Mouse (Mus musculus) midbrain, embryonic 12.5 days (tissue): Measurements from ENCODE around the gene Zfp513. TPM values are rescaled to one million over a fixed set of nuclear protein-coding genes. Genes with fewer than 3 reads are reported as not detected.
"Not testable (repeated sequence)": the region's sequence is repeated elsewhere in the genome, so short reads cannot be mapped to it uniquely, and the experiment has no call there.

Source experiments
- ATAC-seq: fragments of 200-750 bp; cut with Nextera tagmentation; 2 replicates; pipeline ENCODE4 v1.8.0; 2017; ENCODE audit warnings: low read depth, moderate TSS enrichment, moderate library complexity; ENCODE audit not compliant: low FRiP score
- H3K27ac ChIP-seq: fragments of 300-500 bp; sonication (generic); replicated peaks from 2 replicates; pipeline ENCODE4 v1.5.1; 2016; ENCODE audit warnings: mild to moderate bottlenecking
- H3K27me3 ChIP-seq: fragments of 300-500 bp; sonication (generic); 2 replicates; pipeline ENCODE4 v1.6.1; 2016; ENCODE audit warnings: mild to moderate bottlenecking
- H3K36me3 ChIP-seq: fragments of 300-500 bp; sonication (generic); 2 replicates; pipeline ENCODE4 v1.6.1; 2016
- H3K4me1 ChIP-seq: fragments of 300-500 bp; sonication (generic); 2 replicates; pipeline ENCODE4 v1.6.1; 2016
- H3K4me2 ChIP-seq: fragments of 300-500 bp; sonication (generic); replicated peaks from 2 replicates; pipeline ENCODE4 v1.6.1; 2016; ENCODE audit warnings: mild to moderate bottlenecking, moderate library complexity
- H3K4me3 ChIP-seq: fragments of 300-500 bp; sonication (generic); 2 replicates; pipeline ENCODE4 v1.5.1; 2016; ENCODE audit warnings: mild to moderate bottlenecking
- H3K9ac ChIP-seq: fragments of 300-500 bp; sonication (generic); replicated peaks from 2 replicates; pipeline ENCODE4 v1.6.1; 2016; ENCODE audit warnings: mild to moderate bottlenecking, moderate library complexity
- H3K9me3 ChIP-seq: fragments of 300-500 bp; sonication (generic); 2 replicates; pipeline ENCODE4 v1.6.1; 2016; ENCODE audit warnings: mild to moderate bottlenecking
- WGBS: fragments of 180-500 bp; shearing (Covaris S2); methylation state at CpG from one replicate; pipeline ENCODE4 v1.1.7; 2016; 5-methylcytosine and 5-hydroxymethylcytosine counted together
- polyA plus RNA-seq: library from polyadenylated mRNA; unstranded; fragments of >200 nt; fragmentation: Nextera tagmentation; extraction: Ambion mirVana; gene quantifications from 2 replicates; pipeline ENCODE4 v1.2.1, GENCODE M21; 2016

Gene Zfp513
- polyA plus RNA-seq, 1 experiment from 2014 or later = 22.0 TPM

DNA sequence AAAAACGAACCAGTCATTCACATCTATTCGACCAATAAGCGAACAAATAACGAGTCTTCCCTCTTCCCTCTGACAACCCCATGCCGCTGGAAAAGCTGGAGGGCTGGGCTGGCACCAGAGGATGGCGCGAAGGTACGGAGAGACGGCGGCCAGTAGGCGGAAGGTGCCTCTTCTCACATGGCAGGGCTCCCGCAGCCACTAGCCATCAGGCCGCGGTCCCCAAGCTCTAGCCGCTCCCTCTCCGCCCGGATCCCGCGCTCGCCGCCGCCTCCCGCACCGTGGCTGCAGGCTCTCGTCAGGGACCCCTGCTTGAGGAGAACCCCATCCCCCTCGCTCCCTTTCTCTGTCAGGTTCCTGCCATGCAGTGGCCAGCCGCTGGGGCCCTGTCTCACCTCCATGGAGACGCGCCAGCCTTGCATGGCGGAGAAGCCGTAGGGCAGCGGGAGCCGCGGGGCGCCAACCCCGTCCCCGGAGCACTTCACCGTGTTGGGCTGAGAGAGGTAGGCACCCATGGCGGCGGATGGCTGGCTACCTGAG, 17.9 kb upstream of the Zfp513 start:
- H3K27ac ChIP-seq = peak overlapping the region; percentile 95
- peak overlapping the region; percentile 83 for H3K4me2 ChIP-seq
- H3K27me3 ChIP-seq = no peaks in the 10 kb centered on the region
- peak overlapping the region; percentile 97 for H3K4me3 ChIP-seq
- under 1% methylated on average over 40 of the region's 40 CpGs for WGBS
- no peaks in the 10 kb centered on the region for H3K9me3 ChIP-seq
- H3K4me1 ChIP-seq = peaks cover 16% of the 10 kb centered on the region
- no peaks in the 10 kb centered on the region for H3K36me3 ChIP-seq
- peak overlapping the region; percentile 92 for H3K9ac ChIP-seq
- ATAC-seq = no peak; the same call in none of the 2 replicates

DNA sequence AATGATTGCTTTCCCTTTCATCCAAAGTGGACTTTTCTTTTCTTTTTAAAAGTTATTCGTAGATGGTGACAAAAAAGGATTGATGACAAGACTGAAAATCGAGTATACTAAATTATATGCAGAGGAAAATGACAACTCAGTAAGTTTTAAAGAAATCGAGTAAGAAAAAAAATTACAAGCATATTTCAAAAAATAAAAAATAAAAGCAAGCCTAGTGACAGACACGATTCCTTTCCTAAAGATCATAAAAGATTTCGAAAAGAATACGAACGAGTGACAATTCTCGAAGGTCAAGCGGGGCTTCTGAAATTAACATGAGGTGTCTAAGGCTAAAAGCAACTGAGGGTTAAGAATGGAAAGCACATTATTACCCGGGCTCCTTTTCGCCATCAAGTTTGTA, 17.4 kb upstream of the Zfp513 start:
- no peak for ATAC-seq
- Histone ChIP-seq H3K4me3 (peak overlapping the region; percentile 97), H3K36me3 (no peaks in the 10 kb centered on the region), H3K4me1 (peaks cover 16% of the 10 kb centered on the region), H3K9ac (peak overlapping the region; percentile 92), H3K27ac (peak overlapping the region; percentile 95), H3K4me2 (peak overlapping the region; percentile 83), H3K27me3 (no peaks in the 10 kb centered on the region), H3K9me3 (no peaks in the 10 kb centered on the region)
- 2% methylated on average over 11 of the region's 11 CpGs for WGBS

DNA sequence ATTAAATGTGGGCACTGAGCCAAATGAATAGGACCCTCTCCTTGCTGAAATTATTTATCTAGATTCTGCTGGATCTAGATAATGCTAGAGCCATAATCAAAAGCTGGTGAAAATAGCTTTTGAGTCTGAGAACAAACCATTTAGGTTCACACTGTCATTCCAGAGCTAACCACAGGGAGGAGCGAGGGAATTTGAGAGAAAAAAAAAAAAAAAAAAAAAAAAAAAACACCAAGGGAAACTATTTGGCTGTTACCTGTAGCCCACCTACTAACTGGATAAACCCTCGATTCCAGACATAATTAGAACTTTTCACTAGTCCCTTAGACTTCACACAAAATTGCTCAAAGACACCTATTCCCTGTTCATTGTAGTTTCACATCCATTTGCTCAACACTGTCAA, 17.0 kb upstream of the Zfp513 start:
- Histone ChIP-seq H3K27ac (no peak overlapping the region), H3K4me1 (peaks cover 16% of the 10 kb centered on the region), H3K9me3 (no peaks in the 10 kb centered on the region), H3K9ac (no peak overlapping the region), H3K36me3 (no peaks in the 10 kb centered on the region), H3K4me3 (peak overlapping the region; percentile 97), H3K4me2 (peak overlapping the region; percentile 83), H3K27me3 (no peaks in the 10 kb centered on the region)
- WGBS = 2% methylated on average over 2 of the region's 2 CpGs
- no peak for ATAC-seq

DNA sequence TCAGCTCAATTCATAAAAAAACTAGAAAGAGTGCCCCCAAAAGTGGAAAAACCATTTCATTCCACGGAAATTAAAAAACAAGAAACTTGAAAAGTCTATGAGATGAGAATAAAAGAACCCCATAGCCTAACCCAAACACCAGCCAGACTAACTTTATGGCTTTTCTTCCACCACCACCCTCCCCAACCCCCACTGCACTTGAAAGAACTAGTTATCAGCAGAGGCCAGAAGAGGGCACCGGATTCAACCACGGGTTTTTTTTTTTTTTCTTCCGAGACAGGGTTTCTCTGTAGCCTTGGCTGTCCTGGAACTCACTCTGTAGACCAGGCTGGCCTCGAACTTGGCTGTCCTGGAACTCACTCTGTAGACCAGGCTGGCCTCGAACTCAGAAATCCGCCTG, 16.2 kb upstream of the Zfp513 start:
- no peaks in the 10 kb centered on the region for H3K9me3 ChIP-seq
- H3K9ac ChIP-seq = no peak overlapping the region
- H3K27me3 ChIP-seq = no peaks in the 10 kb centered on the region
- peaks cover 16% of the 10 kb centered on the region for H3K4me1 ChIP-seq
- no peak overlapping the region for H3K4me3 ChIP-seq
- no peak overlapping the region for H3K27ac ChIP-seq
- H3K4me2 ChIP-seq = no peak overlapping the region
- H3K36me3 ChIP-seq = no peaks in the 10 kb centered on the region
- ATAC-seq = no peak
- WGBS = 72% methylated on average over 7 of the region's 7 CpGs

DNA sequence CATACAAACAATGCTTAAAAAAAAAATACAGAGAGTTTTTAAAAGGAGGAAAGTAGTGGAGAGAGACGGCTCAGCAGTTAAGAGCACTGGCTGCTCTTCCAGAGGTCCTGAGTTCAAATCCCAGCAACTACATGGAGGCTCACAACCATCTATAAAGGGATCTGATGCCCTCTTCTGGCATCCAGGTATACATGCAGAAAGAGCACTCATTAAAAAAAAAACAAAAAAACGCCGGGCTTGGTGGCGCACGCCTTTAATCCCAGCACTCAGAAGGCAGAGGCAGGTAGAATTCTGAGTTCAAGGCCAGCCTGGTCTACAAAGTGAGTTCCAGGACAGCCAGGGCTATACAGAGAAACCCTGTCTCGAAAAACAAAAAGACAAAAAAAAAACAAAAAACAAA, 14.5 kb upstream of the Zfp513 start:
- not testable (repeated sequence) for H3K4me3 ChIP-seq, H3K36me3 ChIP-seq, H3K9ac ChIP-seq, H3K4me2 ChIP-seq, ATAC-seq, H3K27me3 ChIP-seq, H3K9me3 ChIP-seq, H3K27ac ChIP-seq
- WGBS = 95% methylated on average over 6 of the region's 6 CpGs
- H3K4me1 ChIP-seq = peaks cover 14% of the 10 kb centered on the region

DNA sequence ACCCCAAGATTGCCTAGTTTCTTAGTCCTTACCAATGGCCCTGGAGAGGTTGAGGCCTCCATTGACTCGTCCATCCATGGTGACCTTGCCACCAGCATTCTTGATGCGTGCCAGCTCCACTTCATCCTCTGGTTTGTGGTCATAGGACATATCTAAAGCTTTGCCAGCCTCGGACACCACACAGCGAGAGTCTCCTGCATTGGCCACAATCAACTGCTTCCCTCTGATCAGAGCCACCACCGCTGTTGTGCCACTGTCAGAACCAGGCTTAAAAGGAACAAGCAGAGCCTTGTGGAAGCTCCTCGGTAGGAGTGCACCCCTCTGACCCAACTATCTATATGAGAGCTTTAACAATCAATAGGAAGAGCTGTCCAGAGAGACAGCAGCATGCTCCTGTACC, 2.3 kb upstream of the Zfp513 start:
- Histone ChIP-seq H3K9ac (no peak overlapping the region), H3K4me1 (peaks cover 20% of the 10 kb centered on the region), H3K4me2 (no peak overlapping the region), H3K36me3 (peaks cover 67% of the 10 kb centered on the region), H3K9me3 (peaks cover 5% of the 10 kb centered on the region), H3K27me3 (no peaks in the 10 kb centered on the region), H3K27ac (no peak overlapping the region), H3K4me3 (no peak overlapping the region)
- no peak for ATAC-seq
- WGBS = 96% methylated on average over 6 of the region's 6 CpGs

DNA sequence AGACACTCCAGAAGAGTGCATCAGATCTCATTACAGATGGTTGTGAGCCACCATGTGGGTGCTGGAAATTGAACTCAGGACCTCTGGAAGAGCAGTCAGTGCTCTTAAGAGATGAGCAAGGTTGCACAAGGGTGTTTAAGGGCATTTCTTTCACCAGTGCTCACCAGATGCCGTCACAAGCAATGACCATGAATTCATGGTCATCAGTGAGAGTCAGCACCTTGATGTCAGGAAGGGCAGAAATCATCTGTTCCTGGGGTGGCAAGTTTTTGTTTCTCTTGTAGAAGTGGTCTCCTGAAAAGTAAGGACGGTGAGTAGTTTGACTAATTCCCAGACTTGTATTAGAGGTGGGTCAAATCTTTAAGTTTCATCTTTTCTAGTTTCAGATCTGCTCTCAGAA, 1.8 kb upstream of the Zfp513 start:
- Histone ChIP-seq H3K27me3 (no peaks in the 10 kb centered on the region), H3K36me3 (peaks cover 73% of the 10 kb centered on the region), H3K27ac (no peak overlapping the region), H3K9ac (no peak overlapping the region), H3K4me3 (no peak overlapping the region), H3K9me3 (peaks cover 5% of the 10 kb centered on the region), H3K4me2 (no peak overlapping the region), H3K4me1 (peaks cover 20% of the 10 kb centered on the region)
- 90% methylated on average over 2 of the region's 2 CpGs for WGBS
- no peak for ATAC-seq

DNA sequence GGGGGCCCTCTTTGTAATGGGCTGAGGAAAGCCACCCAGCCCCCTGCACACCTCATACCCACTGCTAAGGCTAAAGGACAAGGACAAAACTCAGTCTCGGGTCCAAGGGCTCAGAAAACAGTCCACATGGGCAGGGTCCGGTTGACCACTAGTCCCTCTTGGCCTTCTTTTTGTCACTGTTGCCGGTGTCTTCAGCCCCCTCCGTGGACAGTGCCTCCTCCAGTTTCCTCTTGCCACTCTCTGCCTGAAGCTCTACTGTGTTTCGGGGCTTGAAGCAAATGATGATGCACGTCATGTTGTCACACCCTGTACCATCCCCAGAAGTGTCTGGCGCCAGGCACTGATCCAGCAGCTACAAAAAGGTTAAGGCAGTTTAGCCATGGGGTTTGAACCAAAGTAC, 830 bp upstream of the Zfp513 start:
- H3K4me1 ChIP-seq = peaks cover 20% of the 10 kb centered on the region
- peak overlapping the region; percentile 73 for H3K4me3 ChIP-seq
- peaks cover 5% of the 10 kb centered on the region for H3K9me3 ChIP-seq
- no peaks in the 10 kb centered on the region for H3K27me3 ChIP-seq
- H3K4me2 ChIP-seq = peak overlapping the region; percentile 85
- peaks cover 77% of the 10 kb centered on the region for H3K36me3 ChIP-seq
- H3K27ac ChIP-seq = peak overlapping the region; percentile 80
- no peak for ATAC-seq
- peak overlapping the region; percentile 52 for H3K9ac ChIP-seq
- 89% methylated on average over 7 of the region's 7 CpGs for WGBS

DNA sequence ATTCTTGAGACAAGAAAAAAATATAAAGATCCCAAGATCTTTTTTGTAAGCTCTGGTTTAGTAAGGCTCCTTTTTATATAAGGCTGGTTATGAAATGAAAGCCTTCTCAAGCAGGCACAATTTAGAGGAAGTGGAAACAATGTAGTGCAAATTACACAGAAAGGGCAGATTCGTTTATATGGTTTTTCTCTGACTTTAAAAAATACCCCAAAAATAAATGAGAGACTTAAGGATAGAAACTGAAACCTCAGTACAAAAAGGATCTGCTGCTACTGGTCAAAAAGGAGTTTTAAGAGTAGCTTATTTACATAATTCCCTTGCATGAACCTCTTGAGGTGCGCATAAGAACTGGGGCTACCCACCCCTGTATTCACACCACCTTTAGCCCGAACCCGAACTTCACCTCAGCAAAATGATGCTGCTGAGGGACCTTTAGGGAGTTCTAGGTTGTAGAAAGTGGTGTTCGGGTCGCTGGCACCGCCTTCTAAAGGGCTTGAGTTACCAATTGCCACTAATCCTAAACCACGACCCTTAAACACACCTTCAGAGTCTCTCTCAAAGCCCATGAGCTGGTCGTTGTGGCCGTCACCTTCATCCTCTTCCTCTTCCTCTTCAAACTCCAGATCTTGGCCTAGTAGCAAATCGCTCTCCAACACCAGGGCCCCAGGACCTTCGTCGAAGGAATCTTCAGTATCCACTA, 911 bp downstream of the Zfp513 start:
- H3K9ac ChIP-seq = peak overlapping the region; percentile 83
- H3K9me3 ChIP-seq = peaks cover 5% of the 10 kb centered on the region
- peak overlapping the region; percentile 83 for H3K27ac ChIP-seq
- WGBS = 19% methylated on average over 13 of the region's 13 CpGs
- no peak for ATAC-seq
- peaks cover 79% of the 10 kb centered on the region for H3K36me3 ChIP-seq
- peak overlapping the region; percentile 85 for H3K4me2 ChIP-seq
- H3K27me3 ChIP-seq = no peaks in the 10 kb centered on the region
- peak overlapping the region; percentile 73 for H3K4me3 ChIP-seq
- H3K4me1 ChIP-seq = peaks cover 20% of the 10 kb centered on the region

DNA sequence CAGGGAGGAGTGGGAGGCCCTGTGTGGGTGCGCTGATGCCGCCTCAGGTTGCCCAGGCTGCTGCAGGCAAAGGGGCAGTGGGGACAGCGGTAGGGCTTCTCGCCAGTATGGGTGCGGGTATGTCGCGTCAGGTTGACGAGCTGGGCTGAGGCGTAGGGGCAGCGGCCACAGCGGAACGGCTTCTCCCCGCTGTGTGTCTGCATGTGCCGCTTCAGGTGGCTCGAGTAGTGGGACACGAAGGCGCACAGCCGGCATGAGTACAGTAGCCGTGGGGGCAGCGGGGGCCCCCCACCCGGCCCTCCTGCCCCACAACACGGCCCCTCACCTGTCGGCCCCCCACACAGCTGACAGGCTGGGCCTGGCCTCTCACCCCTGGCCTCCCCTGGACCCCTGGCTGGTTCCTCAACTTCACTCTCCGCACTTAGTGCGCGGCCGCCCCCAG, 1.8 kb downstream of the Zfp513 start:
- WGBS = 92% methylated on average over 27 of the region's 27 CpGs
- Histone ChIP-seq H3K4me3 (peak overlapping the region; percentile 5; the same call in 1 of the 2 replicates), H3K9me3 (peaks cover 5% of the 10 kb centered on the region), H3K4me2 (peak overlapping the region; percentile 85), H3K4me1 (peaks cover 20% of the 10 kb centered on the region), H3K27ac (no peak overlapping the region), H3K9ac (no peak overlapping the region), H3K27me3 (no peaks in the 10 kb centered on the region), H3K36me3 (peaks cover 81% of the 10 kb centered on the region)
- no peak for ATAC-seq

DNA sequence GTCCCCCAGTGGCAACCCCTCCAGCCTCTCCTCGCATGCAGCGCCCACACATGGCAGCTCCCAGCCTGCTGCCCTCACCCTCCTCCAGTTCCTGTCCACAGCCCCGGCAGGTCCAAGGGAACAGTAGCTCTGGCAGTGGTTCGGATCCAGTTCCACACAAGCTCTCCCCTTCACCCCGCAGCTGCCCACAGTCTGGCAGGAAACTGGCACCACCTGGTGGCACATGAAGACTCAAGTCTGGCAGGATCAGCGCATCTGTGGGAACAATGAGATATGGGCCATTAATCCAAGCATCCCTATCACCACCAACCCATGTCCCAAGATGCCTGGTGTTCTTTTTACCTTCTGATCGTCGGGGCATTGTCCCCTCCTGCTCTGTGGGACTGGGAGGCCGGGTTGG, 2.2 kb downstream of the Zfp513 start:
- Histone ChIP-seq H3K9ac (no peak overlapping the region), H3K27me3 (no peaks in the 10 kb centered on the region), H3K27ac (no peak overlapping the region), H3K9me3 (peaks cover 5% of the 10 kb centered on the region), H3K36me3 (peaks cover 82% of the 10 kb centered on the region), H3K4me1 (peaks cover 20% of the 10 kb centered on the region), H3K4me2 (0 out of 2 replicates have a peak overlapping the region, but pooled peaks have one; percentile 85), H3K4me3 (peak overlapping the region; percentile 5; the same call in 1 of the 2 replicates)
- WGBS = 89% methylated on average over 9 of the region's 9 CpGs
- no peak for ATAC-seq

DNA sequence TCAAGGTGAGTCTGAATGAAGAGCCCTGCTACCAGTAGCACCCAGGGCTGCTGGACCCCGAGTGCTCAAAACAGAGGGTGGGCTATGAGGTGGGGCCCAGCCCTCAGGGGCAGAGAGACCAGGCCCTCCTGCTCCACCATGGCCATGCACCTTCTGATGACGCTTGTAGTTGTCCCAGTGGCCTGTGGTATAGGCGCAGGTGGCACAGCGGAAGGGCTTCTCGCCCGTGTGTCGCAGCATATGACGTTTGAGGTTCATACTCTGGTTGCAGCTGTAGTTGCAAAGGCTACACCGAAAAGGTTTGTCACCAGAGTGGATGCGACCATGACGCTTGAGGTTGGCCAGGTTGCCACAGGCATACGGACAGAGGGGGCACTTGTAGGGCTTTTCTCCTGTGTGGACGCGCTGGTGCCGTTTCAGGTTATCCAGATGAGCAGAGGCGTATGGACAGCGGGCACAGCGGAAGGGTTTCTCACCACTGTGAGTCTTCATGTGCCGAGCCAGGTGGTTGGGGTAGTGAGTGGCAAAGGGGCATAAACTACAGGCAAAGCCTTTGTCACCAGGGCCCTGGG, 2.7 kb downstream of the Zfp513 start:
- H3K27me3 ChIP-seq = no peaks in the 10 kb centered on the region
- 93% methylated on average over 19 of the region's 19 CpGs for WGBS
- peaks cover 5% of the 10 kb centered on the region for H3K9me3 ChIP-seq
- H3K4me2 ChIP-seq = no peak overlapping the region
- H3K36me3 ChIP-seq = peaks cover 81% of the 10 kb centered on the region
- no peak overlapping the region for H3K4me3 ChIP-seq
- H3K27ac ChIP-seq = no peak overlapping the region
- H3K4me1 ChIP-seq = peaks cover 25% of the 10 kb centered on the region
- H3K9ac ChIP-seq = no peak overlapping the region
- no peak for ATAC-seq
